Mouse (Mus musculus) stomach, embryonic 14.5 days (tissue): ENCODE measurements around the gene Olfr974. TPM values are rescaled to one million over a fixed set of nuclear protein-coding genes. Genes with fewer than 3 reads are reported as not detected.
"Not testable (repeated sequence)": the region's sequence is repeated elsewhere in the genome, so short reads cannot be mapped to it uniquely, and the experiment has no call there.

Experiments used
- ATAC-seq: fragments of 200-750 bp; cut with Nextera tagmentation; 2 replicates; pipeline ENCODE4 v1.8.0; 2017; ENCODE audit warnings: low read depth, moderate TSS enrichment; ENCODE audit not compliant: insufficient number of reproducible peaks, insufficient read depth, low FRiP score
- H3K27ac ChIP-seq: fragments of 300-500 bp; sonication (generic); 2 replicates; pipeline ENCODE4 v1.5.1; 2014; ENCODE audit warnings: mild to moderate bottlenecking, low read length, moderate library complexity, mixed read lengths
- H3K27me3 ChIP-seq: fragments of 300-500 bp; sonication (generic); 2 replicates; pipeline ENCODE4 v1.6.1; 2014; ENCODE audit warnings: low read length, control low read depth, mixed read lengths; ENCODE audit not compliant: control insufficient read depth, insufficient read depth
- H3K36me3 ChIP-seq: fragments of 300-500 bp; sonication (generic); 2 replicates; pipeline ENCODE4 v1.6.1; 2014; ENCODE audit warnings: mild to moderate bottlenecking, control low read depth, low read length, moderate library complexity, mixed read lengths; ENCODE audit not compliant: control insufficient read depth, insufficient read depth
- H3K4me1 ChIP-seq: fragments of 300-500 bp; sonication (generic); 2 replicates; pipeline ENCODE4 v1.6.1; 2014; ENCODE audit warnings: low read length, control low read depth, mixed read lengths; ENCODE audit not compliant: control insufficient read depth, insufficient read depth
- H3K4me2 ChIP-seq: fragments of 300-500 bp; sonication (generic); replicated peaks from 2 replicates; pipeline ENCODE4 v1.6.1; 2014; ENCODE audit warnings: low read depth, low read length, control low read depth
- H3K4me3 ChIP-seq: fragments of 300-500 bp; sonication (generic); 2 replicates; pipeline ENCODE4 v1.5.1; 2014; ENCODE audit warnings: low read depth, low read length, control low read depth
- H3K9ac ChIP-seq: fragments of 300-500 bp; sonication (generic); replicated peaks from 2 replicates; pipeline ENCODE4 v1.6.1; 2014; ENCODE audit warnings: low read depth, mild to moderate bottlenecking, control low read depth, low read length, moderate library complexity, mixed read lengths
- H3K9me3 ChIP-seq: fragments of 300-500 bp; sonication (generic); 2 replicates; pipeline ENCODE4 v1.6.1; 2016; ENCODE audit warnings: low read depth, low read length, control low read depth; ENCODE audit not compliant: control insufficient read depth
- WGBS: fragments of 180-500 bp; shearing (Covaris S2); extraction: QIAGEN DNeasy Blood & Tissue Kit; methylation state at CpG from one replicate; pipeline ENCODE4 v1.1.7; 2014; 5-methylcytosine and 5-hydroxymethylcytosine counted together
- polyA plus RNA-seq: library from polyadenylated mRNA; unstranded; fragments of >200 nt; fragmentation: Nextera tagmentation; extraction: Ambion mirVana; gene quantifications from 2 replicates; pipeline ENCODE4 v1.2.1, GENCODE M21; 2014

Olfr974 gene
- polyA plus RNA-seq, 1 experiment from 2014 or later: not detected

DNA sequence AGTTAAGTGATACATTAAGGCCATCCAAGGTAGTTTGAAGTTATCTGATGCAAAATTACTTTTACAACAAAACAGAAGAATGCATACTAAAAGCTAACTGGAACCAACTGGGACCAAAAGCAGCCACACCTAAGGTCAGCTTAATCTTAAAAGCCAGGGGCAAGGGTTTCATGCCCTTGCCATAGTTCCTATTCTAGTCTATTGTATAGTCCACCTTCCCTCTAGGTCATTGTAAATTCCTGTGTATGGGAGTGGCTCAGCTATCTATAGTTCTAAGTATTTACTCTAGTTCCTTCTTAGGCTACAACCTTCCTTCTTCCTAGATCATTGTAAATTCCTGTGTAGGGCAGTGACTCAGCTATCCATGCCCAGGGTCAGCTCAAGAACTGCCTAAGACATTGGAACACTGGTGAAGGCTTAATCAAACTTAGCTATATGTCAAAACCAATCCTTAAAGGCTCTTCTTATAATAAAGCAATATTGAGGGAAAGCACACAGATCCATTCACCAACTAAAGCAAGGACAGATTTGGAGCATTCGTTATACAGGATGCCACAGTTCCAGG, 39.4 kb downstream of the Olfr974 start:
- 81% methylated on average over 1 of the region's 1 CpGs for WGBS
- ATAC-seq: not testable (repeated sequence)

DNA sequence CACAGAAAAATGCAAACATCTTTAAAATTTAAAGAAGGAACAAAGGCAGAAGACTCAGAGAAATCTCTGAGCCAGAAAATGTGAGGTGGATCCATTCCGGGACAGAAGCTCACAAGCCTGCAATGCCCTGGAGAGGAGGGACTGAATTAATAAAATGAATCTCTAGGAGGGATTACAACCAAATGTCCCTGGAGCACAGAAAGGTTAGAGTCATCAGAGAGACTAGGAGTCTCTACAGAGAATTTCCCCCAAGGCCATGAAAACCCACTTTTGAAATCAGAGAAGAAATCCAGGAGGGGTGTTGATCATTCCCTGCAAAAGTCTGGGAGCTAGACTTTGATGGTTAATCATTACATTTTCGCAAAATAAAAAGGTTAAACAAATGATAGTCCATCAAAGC, 54.5 kb downstream of the Olfr974 start, which contains the start of gene Olfr978:
Gene Olfr978 (plus strand): TSS at position 301 of the 400 bp plus-strand sequence.
- 79% methylated on average over 2 of the region's 2 CpGs for WGBS
- Histone ChIP-seq H3K4me2 (no peak within 1 kb of the TSS), H3K27ac (no peak within 1 kb of the TSS)

More for the DNA sequence above, 39.4 kb downstream of the Olfr974 start:
- not testable (repeated sequence) for H3K27ac ChIP-seq, H3K9me3 ChIP-seq, H3K4me1 ChIP-seq, H3K4me2 ChIP-seq, H3K9ac ChIP-seq, H3K36me3 ChIP-seq, H3K4me3 ChIP-seq, H3K27me3 ChIP-seq

More for the DNA sequence above, 54.5 kb downstream of the Olfr974 start, which contains the start of gene Olfr978:
- no peak for ATAC-seq
- Histone ChIP-seq H3K9ac (no peak within 1 kb of the TSS), H3K9me3 (no peaks in the 10 kb centered on the region), H3K4me1 (no peaks in the 10 kb centered on the region), H3K4me3 (no peak within 1 kb of the TSS), H3K27me3 (no peaks in the 10 kb centered on the region), H3K36me3 (no peaks in the 10 kb centered on the region)

Other genes with a start within 250 kb of the Olfr974 start
- gene Olfr149, start 230.4 kb upstream of the Olfr974 start, polyA plus RNA-seq: not detected in 2 replicates
- not detected in 2 replicates for gene Olfr965, start 226.1 kb upstream of the Olfr974 start, polyA plus RNA-seq
- not detected in 2 replicates for gene Olfr150, start 206.5 kb upstream of the Olfr974 start, polyA plus RNA-seq
- gene Olfr967, start 191.3 kb upstream of the Olfr974 start, polyA plus RNA-seq: not detected in 2 replicates
- gene Olfr968, start 154.2 kb upstream of the Olfr974 start, polyA plus RNA-seq: not detected in 2 replicates
- not detected in 2 replicates for gene Olfr969, start 146.6 kb upstream of the Olfr974 start, polyA plus RNA-seq
- not detected in 2 replicates for gene Olfr970, start 128.6 kb upstream of the Olfr974 start, polyA plus RNA-seq
- gene Olfr971, start 100.6 kb upstream of the Olfr974 start, polyA plus RNA-seq: not detected in 2 replicates
- gene Olfr972, start 71.1 kb upstream of the Olfr974 start, polyA plus RNA-seq: not detected in 2 replicates
- gene Olfr229, start 30.2 kb upstream of the Olfr974 start, polyA plus RNA-seq: not detected in 2 replicates
- 0.09 TPM in 1 of 2 replicates, not detected in the other for gene Olfr975, start 14.5 kb downstream of the Olfr974 start, polyA plus RNA-seq
- not detected in 2 replicates for gene Olfr976, start 23.6 kb downstream of the Olfr974 start, polyA plus RNA-seq
- gene Olfr978, start 54.6 kb downstream of the Olfr974 start, polyA plus RNA-seq: not detected in 2 replicates
- not detected in 2 replicates for gene Olfr979, start 66.0 kb downstream of the Olfr974 start, polyA plus RNA-seq
- gene Olfr980, start 72.1 kb downstream of the Olfr974 start, polyA plus RNA-seq: not detected in 2 replicates
- not detected in 2 replicates for gene Olfr981, start 84.0 kb downstream of the Olfr974 start, polyA plus RNA-seq
- not detected in 2 replicates for gene Olfr982, start 136.3 kb downstream of the Olfr974 start, polyA plus RNA-seq
- gene Olfr983, start 156.1 kb downstream of the Olfr974 start, polyA plus RNA-seq: not detected in 2 replicates
- gene Olfr984, start 176.7 kb downstream of the Olfr974 start, polyA plus RNA-seq: not detected in 2 replicates
- not detected in 2 replicates for gene Olfr985, start 192.7 kb downstream of the Olfr974 start, polyA plus RNA-seq
- gene Tmem225, start 210.6 kb downstream of the Olfr974 start, polyA plus RNA-seq: not detected in 2 replicates
- gene Olfr986, start 243.4 kb downstream of the Olfr974 start, polyA plus RNA-seq: not detected in 2 replicates